Mouse (Mus musculus) embryo, embryonic 9.5 days (tissue): ENCODE data around the gene Cox18.
A peak's percentile ranks its signal among the peaks of the same experiment; 100 is the strongest.
"Not testable (repeated sequence)": the region's sequence is repeated elsewhere in the genome, so short reads cannot be mapped to it uniquely, and the experiment has no call there.

ENCODE experiments used
- DNase-seq: peaks from one replicate; pipeline ENCODE4 v3.0.0-alpha.2; 2017; ENCODE audit errors: extremely low spot score

The Cox18 gene

GRCm38 (mm10) chr5:90223534-90224381 lies at the start of gene Cox18:
Gene Cox18 (minus strand): TSS chr5:90224001.
- peak; percentile 95 for DNase-seq

DNA sequence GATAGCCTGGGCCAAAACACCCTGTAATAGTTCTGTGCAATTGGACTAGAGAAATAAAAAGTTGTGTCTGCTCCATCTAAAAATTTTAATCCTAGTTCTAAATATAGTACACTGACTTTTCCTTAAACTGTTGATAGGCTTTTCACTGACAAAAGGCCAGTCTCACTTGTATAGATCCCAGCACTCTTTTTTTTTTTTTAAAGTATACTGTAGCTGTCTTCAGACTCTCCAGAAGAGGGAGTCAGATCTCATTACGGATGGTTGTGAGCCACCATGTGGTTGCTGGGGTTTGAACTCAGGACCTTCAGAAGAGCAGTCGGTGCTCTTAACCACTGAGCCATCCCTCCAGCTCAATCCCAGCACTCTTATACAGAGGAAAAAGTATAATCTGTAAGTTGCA lies 38.4 kb upstream of the Cox18 start:
- DNase-seq: not testable (repeated sequence)

GRCm38 (mm10) chr5:90257023-90257422 lies 33.2 kb upstream of the Cox18 start:
- no peak for DNase-seq

DNA sequence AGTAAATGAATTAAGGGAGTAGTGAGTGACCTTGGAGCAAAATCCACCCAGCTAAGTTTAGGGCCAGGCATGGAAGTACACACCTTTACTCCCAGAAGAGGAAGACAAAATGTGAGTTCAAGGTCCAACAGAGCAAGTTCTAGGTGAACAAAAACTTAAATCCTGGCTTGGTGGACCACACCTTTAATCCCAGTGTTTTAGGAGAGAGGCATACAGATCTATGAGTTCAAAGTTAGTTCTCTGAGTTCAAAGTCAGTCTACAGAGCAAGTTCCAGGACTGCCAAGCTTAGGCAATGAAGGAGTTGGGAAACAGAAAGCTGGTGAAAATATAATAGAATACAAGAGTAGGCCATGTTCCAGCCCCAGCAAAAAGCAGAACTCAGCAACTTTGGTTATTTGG lies 23.7 kb upstream of the Cox18 start:
- DNase-seq: no peak

DNA sequence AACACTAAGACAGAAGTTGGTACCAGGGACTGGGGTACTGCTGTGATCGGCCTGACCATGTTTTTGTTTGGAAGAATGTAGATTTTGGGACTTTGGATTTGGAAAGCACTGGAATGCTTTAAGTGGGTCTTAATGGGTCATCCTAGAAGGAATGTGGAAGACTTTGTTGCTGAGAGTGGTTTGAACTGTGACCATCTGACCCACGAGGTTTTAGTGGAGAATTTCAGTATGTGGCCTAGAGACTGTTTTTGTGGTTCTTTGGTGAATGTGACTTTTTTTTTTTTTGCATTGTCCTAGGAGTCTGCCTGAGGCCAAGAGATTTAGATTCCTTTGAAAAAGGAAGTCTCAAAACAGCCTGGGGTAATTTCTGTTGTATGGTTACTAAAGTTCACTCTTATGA lies 23.2 kb upstream of the Cox18 start:
- no peak for DNase-seq

GRCm38 (mm10) chr5:90246567-90246966 lies 22.8 kb upstream of the Cox18 start:
- no peak for DNase-seq

DNA sequence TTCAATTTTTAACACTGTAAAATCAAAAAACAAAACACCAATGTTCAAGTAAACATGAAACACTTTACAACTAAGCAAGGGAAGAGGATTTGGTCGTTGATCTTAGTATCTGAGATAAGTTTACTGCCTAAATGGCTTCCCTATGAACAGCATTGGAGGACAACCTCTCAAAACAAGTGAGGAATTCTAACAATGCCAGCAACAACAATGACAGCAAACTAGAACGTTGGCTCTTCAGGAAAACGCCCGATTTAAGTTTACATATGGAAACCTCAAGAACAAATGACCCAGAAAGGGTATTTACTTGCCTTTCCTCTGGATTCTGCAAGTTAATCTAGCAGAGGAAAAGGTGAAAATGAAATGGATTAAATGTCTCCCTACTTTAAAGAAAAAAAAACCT lies 21.6 kb upstream of the Cox18 start:
- no peak for DNase-seq

- DNase-seq: no peak
Measured at GRCm38 (mm10) chr5:90235217-90235616, 11.4 kb upstream of the Cox18 start.

- DNase-seq: no peak
Measured at GRCm38 (mm10) chr5:90233305-90233704, 9.5 kb upstream of the Cox18 start.

DNA sequence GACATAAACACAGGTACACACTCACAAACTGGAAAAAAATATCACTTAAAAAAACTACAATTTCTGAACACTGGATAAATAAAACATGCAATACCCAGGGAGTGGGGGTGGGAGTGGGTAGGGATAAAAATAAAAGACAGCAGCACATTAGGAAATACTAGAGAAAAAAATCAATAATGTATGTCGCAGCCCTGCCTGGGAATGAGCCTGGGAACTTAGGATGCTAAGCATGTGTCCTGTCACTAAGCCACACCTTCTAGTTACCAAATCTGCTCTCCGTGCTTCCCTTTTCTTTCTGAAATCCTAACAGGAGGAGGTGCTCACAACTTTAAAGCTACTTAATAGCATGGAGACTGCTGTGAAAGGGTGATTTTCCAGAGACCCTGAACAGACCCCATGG lies 6.0 kb upstream of the Cox18 start:
- no peak for DNase-seq

- no peak for DNase-seq
Measured at GRCm38 (mm10) chr5:90226696-90227095, 2.9 kb upstream of the Cox18 start.

DNA sequence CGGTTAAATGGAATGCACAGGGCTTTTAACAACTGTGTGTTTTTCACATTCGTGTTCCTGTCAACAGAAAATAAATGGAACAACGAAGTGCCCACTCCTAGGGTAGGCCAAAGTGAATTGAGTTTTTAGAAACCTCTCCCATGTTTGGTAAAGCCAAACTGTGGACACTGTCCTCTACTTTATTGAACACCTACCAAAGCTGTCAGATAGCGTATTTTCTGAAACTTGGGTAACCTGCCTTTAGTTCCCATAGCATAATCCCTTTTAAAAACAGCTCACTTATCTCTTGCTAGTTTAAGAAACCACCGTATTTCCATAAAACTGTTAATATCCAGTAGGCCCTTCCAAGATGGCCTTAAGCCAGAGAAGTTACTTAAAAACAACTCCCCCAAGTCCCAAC lies 929 bp upstream of the Cox18 start:
- DNase-seq: no peak

DNA sequence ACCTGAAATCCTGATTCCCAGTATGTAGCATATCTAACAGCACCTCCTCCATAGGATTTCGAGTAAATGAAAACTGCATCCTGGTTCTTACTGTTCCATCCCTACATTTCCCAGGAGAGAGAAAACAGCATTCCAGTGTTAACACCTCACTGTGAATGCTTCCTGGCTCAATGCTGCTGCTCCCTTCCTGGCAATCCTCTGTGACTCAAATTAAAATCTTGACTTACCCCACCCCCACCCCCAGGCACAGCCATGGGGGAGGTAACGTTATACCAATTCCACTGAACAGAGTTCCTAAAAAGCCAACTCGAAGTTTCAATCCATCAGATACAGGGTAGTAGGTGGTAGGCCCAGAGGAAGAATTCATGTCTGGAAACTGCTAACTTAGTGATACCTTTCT lies 864 bp downstream of the Cox18 start:
- DNase-seq: no peak

DNA sequence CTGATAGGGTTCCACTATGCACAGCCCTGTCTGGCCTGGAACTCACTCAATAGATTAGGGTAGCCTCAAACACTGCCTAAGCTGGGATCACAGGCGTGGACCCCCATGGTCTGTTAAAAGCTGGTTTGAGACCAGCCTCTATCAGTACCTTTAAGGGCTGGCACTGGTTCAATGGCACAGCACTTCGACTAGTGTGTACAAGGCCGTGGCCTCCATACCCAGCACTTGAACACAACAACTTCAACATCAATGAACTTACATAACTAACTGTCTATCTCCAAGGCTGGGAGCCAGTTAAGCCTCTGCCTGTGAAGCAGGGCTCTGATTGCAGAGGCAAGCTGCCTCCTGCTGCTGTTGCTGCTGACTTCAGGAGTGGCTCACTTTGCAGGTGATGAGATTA lies 6.0 kb downstream of the Cox18 start:
- no peak for DNase-seq

- no peak for DNase-seq
Measured at GRCm38 (mm10) chr5:90217226-90217625, 6.6 kb downstream of the Cox18 start.

DNA sequence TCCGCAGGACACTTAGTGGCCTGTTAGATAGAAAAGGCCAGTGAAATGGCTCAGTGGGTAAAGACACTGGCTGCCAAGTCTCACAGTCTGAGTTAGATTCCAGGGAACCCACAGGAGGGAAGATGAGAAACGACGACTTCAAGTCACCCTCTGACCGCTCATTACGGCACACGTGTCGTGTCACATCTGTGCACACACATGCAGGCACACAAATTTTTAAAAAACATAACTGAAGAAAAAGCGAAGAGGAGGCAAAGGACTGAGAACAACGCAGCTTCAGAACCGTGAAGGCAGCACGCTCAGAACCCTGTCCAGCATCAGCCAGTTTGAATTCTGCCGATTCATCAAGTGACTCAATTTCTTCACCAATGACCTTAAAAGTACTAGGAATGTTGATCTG lies 10.4 kb downstream of the Cox18 start:
- no peak for DNase-seq

GRCm38 (mm10) chr5:90203168-90203567 lies 20.6 kb downstream of the Cox18 start:
- DNase-seq: peak; percentile 32

DNA sequence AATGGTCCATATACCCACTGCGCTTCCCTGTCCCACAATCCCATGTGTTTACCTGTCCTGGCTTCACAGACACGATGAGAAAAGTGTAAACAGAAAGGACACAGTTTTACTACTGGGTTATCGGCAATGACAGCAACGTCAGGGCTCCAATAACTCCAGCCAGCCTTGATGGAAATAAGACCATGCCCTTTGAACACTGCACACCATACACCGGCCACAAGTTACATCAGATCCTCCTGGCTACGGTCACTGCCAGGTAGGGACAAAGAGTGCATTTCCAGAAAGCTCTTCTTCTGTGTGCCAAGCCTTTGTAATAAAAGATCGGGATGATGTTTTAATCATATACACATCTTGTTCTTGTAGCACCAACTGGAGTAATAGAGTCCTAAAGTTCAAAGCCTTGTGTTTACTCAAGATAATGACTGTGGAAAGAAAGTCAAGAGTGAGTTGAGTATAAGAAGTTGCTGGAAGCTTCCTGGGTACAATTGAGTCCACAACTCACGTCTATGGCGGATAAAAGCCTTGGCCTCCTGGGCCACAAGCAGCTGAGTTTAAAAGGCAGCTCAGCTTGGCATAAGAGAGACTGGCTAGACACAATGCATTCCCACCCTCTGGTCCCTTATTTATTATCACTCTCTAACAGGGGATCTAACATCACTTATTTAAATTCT lies 21.2 kb downstream of the Cox18 start:
- DNase-seq: no peak

DNA sequence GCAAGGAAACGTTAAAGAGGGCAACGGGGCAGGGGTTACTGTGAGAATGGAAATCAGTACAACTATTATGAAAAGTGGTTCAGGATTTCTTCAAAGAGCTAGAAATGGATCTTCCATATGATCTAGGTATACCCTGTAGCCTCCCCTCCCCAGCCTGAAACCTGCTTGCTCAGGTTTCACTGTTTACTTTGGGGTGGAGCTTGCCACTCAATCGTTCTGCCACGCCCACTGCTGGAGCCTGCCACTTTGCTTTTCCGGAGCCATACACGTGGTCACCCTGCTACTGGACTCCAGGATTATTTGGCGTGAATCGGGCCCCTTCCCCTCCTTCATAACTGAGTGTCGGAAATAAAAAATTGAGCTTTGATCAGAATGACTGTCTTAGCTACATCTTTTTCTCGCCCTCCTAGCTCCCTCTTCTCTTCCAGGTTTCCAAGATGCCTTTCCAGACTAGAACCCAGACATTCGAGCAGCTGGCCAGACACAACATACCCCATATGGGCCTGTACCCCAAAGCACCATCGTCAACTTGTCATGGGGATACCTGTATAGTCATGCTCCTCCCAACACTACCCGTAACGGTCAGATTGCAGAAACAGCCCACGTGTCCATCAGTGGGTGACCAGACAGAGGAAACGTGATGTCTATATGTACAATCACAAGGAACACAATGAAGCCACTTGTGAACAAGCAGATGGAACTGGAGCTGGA lies 23.7 kb downstream of the Cox18 start:
- DNase-seq: no peak

- DNase-seq: peak; percentile 41
Measured at GRCm38 (mm10) chr5:90194831-90195230, 29.0 kb downstream of the Cox18 start.

- no peak for DNase-seq
Measured at GRCm38 (mm10) chr5:90182782-90183181, 41.0 kb downstream of the Cox18 start.

DNA sequence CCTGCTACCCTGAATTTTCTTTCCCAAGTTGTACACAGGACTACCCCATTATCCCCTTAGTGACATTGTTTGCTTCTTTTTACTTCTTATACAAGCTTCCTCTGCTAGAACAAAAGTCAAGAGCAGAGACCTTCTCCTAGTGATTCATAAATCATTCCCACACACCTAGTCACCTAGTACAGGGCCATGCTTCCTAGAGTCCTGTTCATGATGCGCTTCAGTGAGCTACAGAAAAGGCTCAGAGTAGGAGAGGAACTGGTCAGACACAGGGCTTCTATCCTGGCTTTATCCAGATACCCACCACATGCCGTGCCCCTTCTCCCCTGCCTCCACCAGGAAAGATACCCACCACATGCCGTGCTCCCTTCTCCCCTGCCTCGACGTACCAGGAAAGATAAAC lies 44.7 kb downstream of the Cox18 start:
- no peak for DNase-seq

DNA sequence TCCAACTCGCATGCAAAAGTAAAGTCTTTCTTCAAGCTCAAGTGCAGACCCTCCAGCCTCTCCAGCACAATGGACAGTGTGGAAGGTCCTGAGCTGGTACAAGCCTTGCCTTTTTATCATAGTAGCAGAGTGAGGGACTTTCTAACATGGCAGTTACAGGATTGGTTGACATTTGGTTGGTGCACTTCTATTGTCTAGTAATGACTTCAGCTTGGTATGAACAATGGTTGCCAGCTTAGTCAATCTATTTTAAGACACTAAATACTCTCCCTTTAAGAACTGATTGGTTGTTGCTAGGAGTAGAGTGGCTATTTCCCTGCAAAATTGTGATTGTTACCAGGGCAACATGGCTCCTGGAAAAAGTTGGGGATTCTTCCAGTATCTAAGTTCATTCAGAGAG lies 45.7 kb downstream of the Cox18 start:
- no peak for DNase-seq
